Mouse (Mus musculus): ENCODE results near the gene Nodal.

- TF ChIP-seq CTCF (IDR thresholded peaks at IDR 0.05; ENCODE audit: low read depth, low read length) (no peak), EP300 (IDR thresholded peaks at IDR 0.05; ENCODE audit: insufficient read depth, low read depth, low read length) (peak; percentile 87; the same call in 1 of the 2 replicates), POLR2A (IDR thresholded peaks at IDR 0.05; ENCODE audit: insufficient read depth, low read length) (no peak)
Observed at GRCm38 (mm10) chr10:61394476-61395136, 23.2 kb upstream of the Nodal start.

Data from ES-Bruce4 (cell line).